Mouse (Mus musculus): Measurements from ENCODE around the gene Tent2.

- no peak for TF ChIP-seq CTCF (IDR thresholded peaks at IDR 0.05; ENCODE audit: control insufficient read depth, insufficient read depth, insufficient replicate concordance, low read depth, low read length)
- TF ChIP-seq POLR2A (IDR thresholded peaks at IDR 0.05; ENCODE audit: control insufficient read depth, low read depth, low read length), result no peak
Observed at GRCm38 (mm10) chr13:93231016-93231415, 38.8 kb upstream of the Tent2 start.

Measured in testis, adult 2 months (tissue).